Mouse (Mus musculus) hindbrain, embryonic 14.5 days (tissue): Measurements from ENCODE around the gene Krit1. TPM values are rescaled to one million over a fixed set of nuclear protein-coding genes. Genes with fewer than 3 reads are reported as not detected.
A peak's percentile ranks its signal among the peaks of the same experiment; 100 is the strongest.

Experiments used
- ATAC-seq: fragments of 200-750 bp; cut with Nextera tagmentation; 2 replicates; pipeline ENCODE4 v1.8.0; 2017; ENCODE audit warnings: moderate number of reproducible peaks, mild to moderate bottlenecking, moderate TSS enrichment, moderate library complexity; ENCODE audit not compliant: low FRiP score
- DNase-seq: peaks from one replicate; pipeline ENCODE4 v3.0.0-alpha.2; 2015; ENCODE audit warnings: low spot score
- H3K27ac ChIP-seq: fragments of 300-500 bp; sonication (generic); 2 replicates; pipeline ENCODE4 v1.5.1; 2014; ENCODE audit warnings: mild to moderate bottlenecking, moderate library complexity
- H3K27me3 ChIP-seq: fragments of 300-500 bp; sonication (generic); 2 replicates; pipeline ENCODE4 v1.6.1; 2014; ENCODE audit warnings: mild to moderate bottlenecking, low read length, mixed read lengths; ENCODE audit not compliant: control insufficient read depth, insufficient read depth
- H3K36me3 ChIP-seq: fragments of 300-500 bp; sonication (generic); replicated peaks from 2 replicates; pipeline ENCODE4 v1.6.1; 2014; ENCODE audit not compliant: control insufficient read depth, insufficient read depth
- H3K4me1 ChIP-seq: fragments of 300-500 bp; sonication (generic); replicated peaks from 2 replicates; pipeline ENCODE4 v1.6.1; 2014; ENCODE audit warnings: antibody characterized with exemption, low read length, mixed read lengths; ENCODE audit not compliant: control insufficient read depth, insufficient read depth
- H3K4me2 ChIP-seq: fragments of 300-500 bp; sonication (generic); replicated peaks from 2 replicates; pipeline ENCODE4 v1.6.1; 2014; ENCODE audit warnings: mild to moderate bottlenecking, moderate library complexity
- H3K4me3 ChIP-seq: fragments of 300-500 bp; sonication (generic); replicated peaks from 2 replicates; pipeline ENCODE4 v1.5.1; 2014; ENCODE audit warnings: mild to moderate bottlenecking, low read length
- H3K9ac ChIP-seq: fragments of 300-500 bp; sonication (generic); 2 replicates; pipeline ENCODE4 v1.6.1; 2014
- H3K9me3 ChIP-seq: fragments of 300-500 bp; sonication (generic); 2 replicates; pipeline ENCODE4 v1.6.1; 2016; ENCODE audit warnings: low read length; ENCODE audit not compliant: control insufficient read depth
- WGBS: fragments of 180-500 bp; shearing (Covaris S2); extraction: QIAGEN DNeasy Blood & Tissue Kit; methylation state at CpG from one replicate; pipeline ENCODE4 v1.1.7; 2014; 5-methylcytosine and 5-hydroxymethylcytosine counted together
- polyA plus RNA-seq: library from polyadenylated mRNA; unstranded; fragments of >200 nt; fragmentation: Nextera tagmentation; extraction: Ambion mirVana; gene quantifications from 2 replicates; pipeline ENCODE4 v1.2.1, GENCODE M21; 2014

Gene Krit1
- 49.8 and 51.4 TPM in 2 replicates for polyA plus RNA-seq

- no peaks in the 10 kb centered on the region for H3K27me3 ChIP-seq
- DNase-seq (peak; percentile 90), ATAC-seq (peak; percentile 96)
- H3K4me3 ChIP-seq, result peak within 1 kb of the TSS; percentile 87
- peak within 1 kb of the TSS; percentile 89 for H3K9ac ChIP-seq
- peaks cover 19% of the 10 kb centered on the region for H3K4me1 ChIP-seq
- no peaks in the 10 kb centered on the region for H3K9me3 ChIP-seq
- WGBS, result under 1% methylated on average over 92 of the region's 109 CpGs
- peak within 1 kb of the TSS; percentile 89 for H3K27ac ChIP-seq
- H3K36me3 ChIP-seq, result peaks cover 7% of the 10 kb centered on the region; the same call in 1 of the 2 replicates
- H3K4me2 ChIP-seq, result peak within 1 kb of the TSS; percentile 74
These were observed at the start of gene Krit1, which contains the start of gene Ankib1 for GRCm38 (mm10) chr5:3802433-3803291. Gene Krit1, plus strand, starts transcription at chr5:3803184. Gene Ankib1, minus strand, starts transcription at chr5:3802925.

- no peaks in the 10 kb centered on the region for H3K9me3 ChIP-seq
- DNase-seq (no peak), ATAC-seq (no peak)
- H3K9ac ChIP-seq, result no peak overlapping the region
- H3K27ac ChIP-seq, result peak overlapping the region; percentile 59; the same call in 1 of the 2 replicates
- H3K4me3 ChIP-seq, result no peak overlapping the region
- 0 out of 2 replicates have a peak, but pooled peaks cover 6% of the 10 kb centered on the region for H3K4me1 ChIP-seq
- H3K36me3 ChIP-seq, result peaks cover 7% of the 10 kb centered on the region; the same call in 1 of the 2 replicates
- H3K4me2 ChIP-seq, result no peak overlapping the region
- WGBS, result 50% methylated on average over 3 of the region's 3 CpGs
- no peaks in the 10 kb centered on the region for H3K27me3 ChIP-seq
These were observed 31.5 kb upstream of the Krit1 start for GRCm38 (mm10) chr5:3771512-3771911.

- WGBS, result 59% methylated on average over 3 of the region's 3 CpGs
- H3K27ac ChIP-seq, result peak overlapping the region; percentile 59; the same call in 1 of the 2 replicates
- ATAC-seq (0 out of 2 replicates have a peak, but pooled peaks have one; percentile 31), DNase-seq (no peak)
- H3K4me2 ChIP-seq, result no peak overlapping the region
- H3K4me3 ChIP-seq, result no peak overlapping the region
- H3K9ac ChIP-seq, result no peak overlapping the region
- no peaks in the 10 kb centered on the region for H3K27me3 ChIP-seq
- H3K9me3 ChIP-seq, result no peaks in the 10 kb centered on the region
- 0 out of 2 replicates have a peak, but pooled peaks cover 6% of the 10 kb centered on the region for H3K4me1 ChIP-seq
- H3K36me3 ChIP-seq, result peaks cover 4% of the 10 kb centered on the region; the same call in 1 of the 2 replicates
These were observed 31.0 kb upstream of the Krit1 start for GRCm38 (mm10) chr5:3772017-3772416.

GRCm38 (mm10) chr5:3782670-3783069, 20.3 kb upstream of the Krit1 start:
- Histone ChIP-seq H3K4me3 (no peak overlapping the region), H3K27ac (no peak overlapping the region), H3K27me3 (no peaks in the 10 kb centered on the region), H3K9ac (no peak overlapping the region), H3K9me3 (no peaks in the 10 kb centered on the region), H3K4me1 (no peaks in the 10 kb centered on the region), H3K4me2 (no peak overlapping the region), H3K36me3 (no peaks in the 10 kb centered on the region)
- ATAC-seq (no peak), DNase-seq (no peak)

DNA sequence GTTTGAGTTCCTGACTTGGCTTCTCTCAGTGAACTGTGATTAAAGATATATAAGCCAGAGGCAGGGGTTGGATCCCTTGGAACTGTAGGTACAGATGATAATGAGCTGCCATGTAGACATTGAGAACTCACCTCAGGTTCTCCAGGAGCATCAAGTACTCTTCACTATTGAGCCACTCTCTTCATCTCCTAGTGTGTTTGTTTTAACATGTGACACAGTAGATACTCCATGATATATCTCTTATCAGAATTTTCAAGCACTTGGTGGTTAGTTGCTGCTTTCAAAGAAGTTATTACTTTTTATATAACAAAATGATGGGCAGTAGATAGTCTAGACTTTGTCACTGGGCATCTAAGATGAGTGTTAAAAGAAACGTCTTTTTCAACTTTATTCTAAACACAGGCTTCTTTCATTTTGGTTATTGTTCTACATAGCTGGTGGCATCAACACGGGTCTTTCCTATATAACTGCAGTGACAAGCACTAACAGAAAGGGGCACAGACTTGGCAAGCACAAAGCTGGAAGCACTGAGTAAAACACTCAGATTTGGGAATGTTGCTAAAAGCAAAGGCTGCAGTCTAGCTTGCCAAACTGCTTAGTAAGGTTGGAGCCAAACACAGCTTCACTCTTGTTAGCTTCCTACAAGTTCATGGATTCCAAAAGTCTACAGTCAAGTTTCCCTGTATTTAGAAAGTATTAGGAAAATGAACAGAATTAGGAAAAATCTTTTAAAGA, 18.9 kb upstream of the Krit1 start:
- Histone ChIP-seq H3K9me3 (no peaks in the 10 kb centered on the region), H3K4me3 (no peak overlapping the region), H3K4me1 (no peaks in the 10 kb centered on the region), H3K27me3 (no peaks in the 10 kb centered on the region), H3K36me3 (no peaks in the 10 kb centered on the region), H3K27ac (no peak overlapping the region), H3K9ac (no peak overlapping the region), H3K4me2 (no peak overlapping the region)
- 77% methylated on average over 2 of the region's 2 CpGs for WGBS
- DNase-seq (no peak), ATAC-seq (no peak)

GRCm38 (mm10) chr5:3784751-3785496, 18.1 kb upstream of the Krit1 start:
- Histone ChIP-seq H3K4me2 (no peak overlapping the region), H3K9me3 (no peaks in the 10 kb centered on the region), H3K9ac (no peak overlapping the region), H3K4me1 (no peaks in the 10 kb centered on the region), H3K4me3 (no peak overlapping the region), H3K36me3 (no peaks in the 10 kb centered on the region), H3K27ac (no peak overlapping the region), H3K27me3 (no peaks in the 10 kb centered on the region)
- DNase-seq (no peak), ATAC-seq (no peak)
- 29% methylated on average over 1 of the region's 1 CpGs for WGBS

DNA sequence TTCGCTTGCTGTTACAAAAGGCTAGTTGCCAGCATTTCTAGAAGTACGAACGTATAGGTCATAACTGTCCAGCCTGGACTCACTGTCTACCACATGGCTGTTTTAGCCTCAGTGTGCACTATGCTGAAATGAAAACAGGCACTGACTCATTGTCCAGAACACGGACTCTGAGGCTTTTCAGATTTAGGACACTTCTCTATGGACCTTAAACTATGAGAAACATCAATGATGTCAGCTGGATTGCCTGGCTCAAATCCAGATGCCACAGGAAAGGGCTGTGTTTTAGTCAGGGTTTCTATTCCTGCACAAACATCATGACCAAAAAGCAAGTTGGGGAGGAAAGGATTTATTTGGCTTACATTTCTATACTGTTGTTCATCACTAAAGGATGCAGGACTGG, 15.4 kb upstream of the Krit1 start:
- WGBS, result 84% methylated on average over 4 of the region's 4 CpGs

DNA sequence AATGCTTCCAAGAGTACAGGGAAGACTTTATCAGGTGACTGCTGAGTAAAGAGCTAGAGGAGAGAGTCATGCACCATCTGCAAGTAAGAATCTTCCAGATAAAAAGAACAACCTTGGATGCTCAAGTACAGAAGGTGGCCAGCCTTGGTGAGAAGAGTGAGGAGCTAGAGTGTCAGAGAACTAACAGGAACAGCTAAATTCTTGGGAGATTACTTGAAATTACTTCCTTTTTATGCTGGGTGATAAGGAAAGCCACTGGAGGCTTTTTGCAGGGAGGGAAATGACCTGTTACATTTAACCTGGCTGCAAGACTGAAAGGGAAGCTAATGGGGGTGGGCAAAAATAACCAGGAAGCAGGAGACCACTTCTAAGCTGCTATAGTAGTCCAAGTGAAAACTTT, 11.9 kb upstream of the Krit1 start:
- Histone ChIP-seq H3K36me3 (0 out of 2 replicates have a peak, but pooled peaks cover 3% of the 10 kb centered on the region), H3K4me2 (no peak overlapping the region), H3K27ac (no peak overlapping the region), H3K9me3 (no peaks in the 10 kb centered on the region), H3K4me3 (no peak overlapping the region), H3K27me3 (no peaks in the 10 kb centered on the region), H3K4me1 (no peaks in the 10 kb centered on the region), H3K9ac (no peak overlapping the region)
- DNase-seq (no peak), ATAC-seq (no peak)

More for the DNA sequence above, 15.4 kb upstream of the Krit1 start:
- no peaks in the 10 kb centered on the region for H3K4me1 ChIP-seq
- H3K27ac ChIP-seq, result no peak overlapping the region
- H3K36me3 ChIP-seq, result no peaks in the 10 kb centered on the region
- ATAC-seq, result no peak
- H3K4me3 ChIP-seq, result no peak overlapping the region
- H3K9ac ChIP-seq, result no peak overlapping the region
- DNase-seq, result no peak
- H3K9me3 ChIP-seq, result no peaks in the 10 kb centered on the region
- no peak overlapping the region for H3K4me2 ChIP-seq
- H3K27me3 ChIP-seq, result no peaks in the 10 kb centered on the region
